Mouse (Mus musculus) heart, postnatal 0 days (tissue): ENCODE results near the gene Sema6d. TPM values are rescaled to one million over a fixed set of nuclear protein-coding genes. Genes with fewer than 3 reads are reported as not detected.
A peak's percentile ranks its signal among the peaks of the same experiment; 100 is the strongest.

Experiments used
- ATAC-seq: fragments of 200-750 bp; cut with Nextera tagmentation; 2 replicates; pipeline ENCODE4 v1.8.0; 2017; ENCODE audit warnings: low read depth, moderate number of reproducible peaks, moderate library complexity; ENCODE audit not compliant: insufficient read depth
- DNase-seq: peaks from one replicate; pipeline ENCODE4 v3.0.0-alpha.2; 2016; ENCODE audit warnings: low spot score
- H3K27ac ChIP-seq: fragments of 300-500 bp; sonication (generic); 2 replicates; pipeline ENCODE4 v1.5.1; 2014; ENCODE audit warnings: low read depth, mild to moderate bottlenecking
- H3K27me3 ChIP-seq: fragments of 300-500 bp; sonication (generic); 2 replicates; pipeline ENCODE4 v1.6.1; 2014; ENCODE audit warnings: low read length, mixed read lengths; ENCODE audit not compliant: control insufficient read depth, insufficient read depth
- H3K36me3 ChIP-seq: fragments of 300-500 bp; sonication (generic); replicated peaks from 2 replicates; pipeline ENCODE4 v1.6.1; 2014; ENCODE audit warnings: low read length, mixed read lengths; ENCODE audit not compliant: control insufficient read depth, insufficient read depth
- H3K4me1 ChIP-seq: fragments of 300-500 bp; sonication (generic); 2 replicates; pipeline ENCODE4 v1.6.1; 2014; ENCODE audit warnings: antibody characterized with exemption; ENCODE audit not compliant: control insufficient read depth, insufficient read depth
- H3K4me2 ChIP-seq: fragments of 300-500 bp; sonication (generic); 2 replicates; pipeline ENCODE4 v1.6.1; 2014; ENCODE audit warnings: low read depth, mild to moderate bottlenecking, low read length, moderate library complexity
- H3K4me3 ChIP-seq: fragments of 300-500 bp; sonication (generic); 2 replicates; pipeline ENCODE4 v1.5.1; 2014; ENCODE audit warnings: low read depth, low read length
- H3K9ac ChIP-seq: fragments of 300-500 bp; sonication (generic); replicated peaks from 2 replicates; pipeline ENCODE4 v1.6.1; 2014; ENCODE audit warnings: low read depth, low read length, mixed read lengths
- H3K9me3 ChIP-seq: fragments of 300-500 bp; sonication (generic); replicated peaks from 2 replicates; pipeline ENCODE4 v1.6.1; 2016; ENCODE audit warnings: low read length; ENCODE audit not compliant: control insufficient read depth
- CTCF ChIP-seq: IDR thresholded peaks from 2 replicates; pipeline ENCODE4 v1.5.1; 2016; ENCODE audit warnings: antibody characterized with exemption, control low read depth, low read depth
- EP300 ChIP-seq: IDR thresholded peaks from 2 replicates; pipeline ENCODE4 v1.6.1; 2016; ENCODE audit warnings: antibody characterized with exemption, low read depth
- WGBS: fragments of 180-500 bp; shearing (Covaris S2); extraction: QIAGEN DNeasy Blood & Tissue Kit; methylation state at CpG from one replicate; pipeline ENCODE4 v1.1.7; 2014; 5-methylcytosine and 5-hydroxymethylcytosine counted together
- polyA plus RNA-seq: library from polyadenylated mRNA; unstranded; fragments of >200 nt; fragmentation: Nextera tagmentation; extraction: Ambion mirVana; gene quantifications from 2 replicates; pipeline ENCODE4 v1.2.1, GENCODE M21; 2015
- total RNA-seq: library from RNA; depleted of rRNA; stranded (reverse); fragments of >200 nt; gene quantifications from 2 replicates; pipeline ENCODE4 v1.2.3, GENCODE M21; 2014; ENCODE audit warnings: low replicate concordance

Sema6d gene
- total and polyA plus RNA-seq, 2 experiments from 2014 or later = 8.7 to 28.8 TPM

DNA sequence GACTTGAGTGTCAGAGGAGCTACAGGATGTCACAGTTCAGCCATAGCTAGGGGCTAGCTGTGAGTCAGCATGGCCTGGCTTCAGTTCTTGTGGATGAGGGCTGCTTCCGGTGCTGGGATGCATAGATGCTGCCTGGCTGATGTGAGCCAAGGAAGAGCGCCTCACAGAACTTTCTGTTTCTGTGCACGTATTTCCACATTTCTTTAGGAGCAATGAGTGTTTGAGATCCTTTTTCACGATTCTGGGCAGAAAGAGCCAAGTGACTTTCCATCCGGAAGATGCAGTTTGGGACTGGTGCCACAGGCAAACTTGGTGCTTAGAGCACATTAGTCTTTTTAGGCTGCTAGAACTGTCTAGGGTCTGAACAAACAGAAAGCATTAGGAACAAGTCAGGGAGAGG, 561.4 kb downstream of the Sema6d start:
- no peak overlapping the region for H3K4me3 ChIP-seq

DNA sequence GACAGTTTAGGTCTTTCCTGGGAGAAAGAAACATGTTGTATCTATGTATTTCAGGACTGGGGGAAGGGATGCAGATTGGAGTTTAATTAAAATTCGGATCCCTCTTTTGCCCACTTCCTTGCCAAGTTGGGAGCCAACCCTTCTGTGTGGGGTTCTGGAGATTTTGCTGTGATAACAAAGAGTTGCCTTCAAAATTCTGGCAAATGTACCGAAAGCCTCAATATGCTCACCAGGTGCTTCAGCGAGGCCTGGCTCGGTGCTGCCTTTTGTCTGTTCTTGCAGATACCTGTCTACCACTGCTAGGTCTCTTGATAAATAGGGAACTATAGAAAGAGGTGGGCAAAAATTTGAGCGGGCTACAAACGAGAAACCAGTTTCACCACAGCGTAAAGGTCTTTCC, 563.4 kb downstream of the Sema6d start:
- Histone ChIP-seq H3K27me3 (no peaks in the 10 kb centered on the region), H3K9me3 (no peaks in the 10 kb centered on the region), H3K4me2 (no peak overlapping the region), H3K4me1 (peaks cover 8% of the 10 kb centered on the region), H3K9ac (no peak overlapping the region), H3K36me3 (peaks cover 57% of the 10 kb centered on the region), H3K27ac (no peak overlapping the region), H3K4me3 (no peak overlapping the region)
- TF ChIP-seq EP300 (no peak), CTCF (no peak)
- 92% methylated on average over 7 of the region's 7 CpGs for WGBS
- no peak for ATAC-seq
- DNase-seq = no peak

More for the DNA sequence above, 561.4 kb downstream of the Sema6d start:
- Histone ChIP-seq H3K4me1 (peaks cover 8% of the 10 kb centered on the region), H3K27ac (peak overlapping the region; percentile 62), H3K4me2 (peak overlapping the region; percentile 8; the same call in 1 of the 2 replicates), H3K9me3 (no peaks in the 10 kb centered on the region; the same call in 1 of the 2 replicates), H3K36me3 (peaks cover 37% of the 10 kb centered on the region), H3K9ac (no peak overlapping the region), H3K27me3 (no peaks in the 10 kb centered on the region)
- 53% methylated on average over 5 of the region's 5 CpGs for WGBS
- TF ChIP-seq CTCF (no peak), EP300 (no peak)
- ATAC-seq (peak; percentile 58; the same call in 1 of the 2 replicates), DNase-seq (no peak)

DNA sequence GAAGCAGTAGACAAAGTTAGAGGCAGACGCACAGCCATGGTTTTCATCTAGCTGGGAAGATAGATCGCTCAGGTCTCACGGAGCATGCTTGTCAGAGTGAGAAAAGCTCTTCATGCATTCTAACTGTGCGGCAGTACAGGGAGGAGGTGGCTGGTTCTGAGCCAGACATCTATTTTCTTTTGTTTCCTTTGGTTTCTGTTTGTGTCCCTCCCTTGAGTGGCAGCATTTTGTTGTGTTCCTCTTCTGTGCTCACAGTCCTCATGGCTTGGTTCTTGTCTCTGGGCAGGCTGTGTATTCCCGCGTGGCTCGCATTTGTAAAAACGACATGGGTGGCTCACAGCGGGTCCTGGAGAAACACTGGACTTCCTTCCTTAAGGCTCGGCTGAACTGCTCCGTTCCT, 567.6 kb downstream of the Sema6d start:
- TF ChIP-seq EP300 (no peak), CTCF (no peak)
- Histone ChIP-seq H3K36me3 (peaks cover 85% of the 10 kb centered on the region), H3K27me3 (no peaks in the 10 kb centered on the region), H3K9ac (no peak overlapping the region), H3K4me1 (no peaks in the 10 kb centered on the region), H3K27ac (no peak overlapping the region), H3K9me3 (no peaks in the 10 kb centered on the region), H3K4me3 (no peak overlapping the region), H3K4me2 (no peak overlapping the region)
- DNase-seq = no peak
- ATAC-seq = no peak
- WGBS = 81% methylated on average over 11 of the region's 11 CpGs

DNA sequence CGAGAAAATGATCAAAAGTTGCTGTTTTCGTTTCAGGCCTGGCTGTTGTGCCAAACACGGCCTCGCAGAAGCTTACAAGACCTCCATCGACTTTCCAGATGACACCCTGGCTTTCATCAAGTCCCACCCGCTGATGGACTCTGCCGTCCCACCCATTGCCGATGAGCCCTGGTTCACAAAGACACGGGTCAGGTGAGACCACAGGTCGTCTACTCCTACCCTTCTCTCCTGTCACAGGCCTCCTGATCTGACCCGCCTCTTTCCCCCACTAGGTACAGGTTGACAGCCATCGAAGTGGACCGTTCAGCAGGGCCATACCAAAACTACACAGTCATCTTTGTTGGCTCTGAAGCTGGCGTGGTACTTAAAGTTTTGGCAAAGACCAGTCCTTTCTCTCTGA, 568.6 kb downstream of the Sema6d start:
- peaks cover 80% of the 10 kb centered on the region for H3K36me3 ChIP-seq
- no peak overlapping the region for H3K27ac ChIP-seq
- H3K4me3 ChIP-seq = no peak overlapping the region
- WGBS = 88% methylated on average over 14 of the region's 14 CpGs
- ATAC-seq (no peak), DNase-seq (no peak)
- TF ChIP-seq CTCF (no peak), EP300 (no peak)
- H3K9me3 ChIP-seq = no peaks in the 10 kb centered on the region
- no peaks in the 10 kb centered on the region for H3K27me3 ChIP-seq
- no peaks in the 10 kb centered on the region for H3K4me1 ChIP-seq
- H3K4me2 ChIP-seq = no peak overlapping the region
- no peak overlapping the region for H3K9ac ChIP-seq

DNA sequence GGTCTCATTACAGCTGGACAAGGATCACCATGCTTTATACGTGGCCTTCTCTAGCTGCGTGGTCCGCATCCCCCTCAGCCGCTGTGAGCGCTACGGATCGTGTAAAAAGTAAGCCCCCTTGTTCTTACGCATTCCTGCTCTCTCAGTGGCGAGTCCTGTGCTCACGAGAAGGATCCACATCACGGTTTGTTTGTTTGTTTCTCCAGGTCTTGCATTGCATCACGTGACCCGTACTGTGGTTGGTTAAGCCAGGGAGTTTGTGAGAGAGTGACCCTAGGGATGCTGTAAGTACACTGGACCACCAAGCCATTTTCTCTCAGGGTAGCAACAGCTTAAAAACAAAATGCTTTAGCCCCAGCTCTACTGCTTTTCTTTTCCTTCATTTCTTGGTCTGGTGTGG, 569.8 kb downstream of the Sema6d start:
- Histone ChIP-seq H3K27me3 (no peaks in the 10 kb centered on the region), H3K27ac (no peak overlapping the region), H3K9me3 (no peaks in the 10 kb centered on the region), H3K4me3 (no peak overlapping the region), H3K9ac (no peak overlapping the region), H3K4me2 (no peak overlapping the region), H3K36me3 (peaks cover 82% of the 10 kb centered on the region), H3K4me1 (no peaks in the 10 kb centered on the region)
- WGBS = 97% methylated on average over 13 of the region's 13 CpGs
- no peak for DNase-seq
- no peak for TF ChIP-seq CTCF
- no peak for TF ChIP-seq EP300
- no peak for ATAC-seq

DNA sequence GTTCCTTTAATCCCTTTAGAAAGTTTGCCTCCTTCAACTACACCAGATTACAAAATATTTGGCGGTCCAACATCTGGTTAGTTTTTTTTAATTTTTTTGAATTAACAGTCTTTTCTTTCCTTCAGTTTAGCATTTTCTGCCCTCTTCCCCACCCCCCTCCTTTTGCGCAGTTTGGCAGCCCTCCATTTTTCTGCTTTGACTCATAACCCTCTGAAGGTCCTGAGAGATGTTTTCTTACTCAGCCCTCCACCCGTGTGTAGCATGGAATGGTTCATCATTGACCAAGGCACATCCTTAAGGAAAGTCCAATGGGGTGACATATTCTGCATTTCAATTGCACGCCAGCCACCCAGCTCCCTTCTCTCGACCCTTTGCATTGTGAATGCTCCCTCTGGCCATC, 570.9 kb downstream of the Sema6d start:
- no peaks in the 10 kb centered on the region for H3K9me3 ChIP-seq
- no peaks in the 10 kb centered on the region for H3K27me3 ChIP-seq
- WGBS = 80% methylated on average over 5 of the region's 5 CpGs
- no peak overlapping the region for H3K9ac ChIP-seq
- DNase-seq = no peak
- ATAC-seq = no peak
- no peak overlapping the region for H3K4me2 ChIP-seq
- no peak overlapping the region for H3K4me3 ChIP-seq
- TF ChIP-seq EP300 (no peak), CTCF (no peak)
- no peak overlapping the region for H3K27ac ChIP-seq
- H3K36me3 ChIP-seq = peaks cover 82% of the 10 kb centered on the region
- H3K4me1 ChIP-seq = no peaks in the 10 kb centered on the region
